Mouse (Mus musculus) heart, embryonic 11.5 days (tissue): ENCODE data around the gene Coq2. TPM values are rescaled to one million over a fixed set of nuclear protein-coding genes. Genes with fewer than 3 reads are reported as not detected.

Experiments used
- ATAC-seq: fragments of 200-750 bp; cut with Nextera tagmentation; replicated peaks from 2 replicates; pipeline ENCODE4 v1.8.0; 2017; ENCODE audit warnings: moderate library complexity; ENCODE audit not compliant: insufficient number of reproducible peaks, low FRiP score, low TSS enrichment
- H3K27ac ChIP-seq: fragments of 300-500 bp; sonication (generic); 2 replicates; pipeline ENCODE4 v1.5.1; 2014; ENCODE audit warnings: mild to moderate bottlenecking, low read depth, low read length
- H3K27me3 ChIP-seq: fragments of 300-500 bp; sonication (generic); 2 replicates; pipeline ENCODE4 v1.6.1; 2014; ENCODE audit warnings: mild to moderate bottlenecking, low read length, mixed read lengths; ENCODE audit not compliant: control insufficient read depth, insufficient read depth
- H3K36me3 ChIP-seq: fragments of 300-500 bp; sonication (generic); 2 replicates; pipeline ENCODE4 v1.6.1; 2014; ENCODE audit warnings: mild to moderate bottlenecking, low read length, moderate library complexity, mixed read lengths; ENCODE audit not compliant: control insufficient read depth, insufficient read depth
- H3K4me1 ChIP-seq: fragments of 300-500 bp; sonication (generic); 2 replicates; pipeline ENCODE4 v1.6.1; 2014; ENCODE audit warnings: low read length; ENCODE audit not compliant: control insufficient read depth, insufficient read depth
- H3K4me2 ChIP-seq: fragments of 300-500 bp; sonication (generic); 2 replicates; pipeline ENCODE4 v1.6.1; 2014; ENCODE audit warnings: mild to moderate bottlenecking, moderate library complexity
- H3K4me3 ChIP-seq: fragments of 300-500 bp; sonication (generic); 2 replicates; pipeline ENCODE4 v1.5.1; 2014; ENCODE audit warnings: low read depth, low read length
- H3K9ac ChIP-seq: fragments of 300-500 bp; sonication (generic); 2 replicates; pipeline ENCODE4 v1.6.1; 2014; ENCODE audit warnings: mild to moderate bottlenecking, low read depth, low read length, moderate library complexity
- H3K9me3 ChIP-seq: fragments of 300-500 bp; sonication (generic); replicated peaks from 2 replicates; pipeline ENCODE4 v1.6.1; 2016; ENCODE audit warnings: low read length; ENCODE audit not compliant: control insufficient read depth
- WGBS: fragments of 180-500 bp; shearing (Covaris S2); extraction: QIAGEN DNeasy Blood & Tissue Kit; methylation state at CpG from one replicate; pipeline ENCODE4 v1.1.7; 2014; ENCODE audit not compliant: insufficient replicate concordance; 5-methylcytosine and 5-hydroxymethylcytosine counted together
- polyA plus RNA-seq: library from polyadenylated mRNA; unstranded; fragments of >200 nt; fragmentation: Nextera tagmentation; extraction: Ambion mirVana; gene quantifications from 2 replicates; pipeline ENCODE4 v1.2.1, GENCODE M21; 2014

Coq2 gene
- polyA plus RNA-seq, 1 experiment from 2014 or later, result 64.3 TPM

DNA sequence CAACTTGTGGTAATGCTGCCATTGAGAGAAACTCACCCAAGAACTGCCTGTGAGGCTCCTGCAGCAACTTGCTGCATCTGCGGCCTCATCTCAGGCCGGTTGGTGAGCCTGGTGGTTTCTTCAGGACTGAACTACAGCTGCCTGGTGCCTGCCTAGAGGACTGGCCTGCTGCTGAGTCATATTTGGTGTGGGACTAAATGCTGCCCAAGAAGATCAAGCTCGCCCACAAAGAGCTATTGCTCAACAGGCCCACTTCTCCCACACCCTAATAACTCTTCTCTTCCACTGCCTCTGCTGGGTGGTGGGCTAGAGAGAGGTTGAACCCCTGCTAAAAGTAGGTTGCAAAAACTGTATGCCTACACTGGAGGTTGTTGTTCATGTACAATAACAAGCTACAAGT is 27.4 kb upstream of the Coq2 start:
- H3K27me3 ChIP-seq, result no peaks in the 10 kb centered on the region
- no peak overlapping the region for H3K4me2 ChIP-seq
- no peak overlapping the region for H3K9ac ChIP-seq
- WGBS, result 84% methylated on average over 3 of the region's 3 CpGs
- no peak for ATAC-seq
- no peaks in the 10 kb centered on the region for H3K36me3 ChIP-seq
- H3K9me3 ChIP-seq, result no peaks in the 10 kb centered on the region
- H3K4me3 ChIP-seq, result no peak overlapping the region
- H3K27ac ChIP-seq, result no peak overlapping the region
- no peaks in the 10 kb centered on the region for H3K4me1 ChIP-seq

- Histone ChIP-seq H3K4me3 (no peak overlapping the region), H3K4me1 (no peaks in the 10 kb centered on the region), H3K4me2 (no peak overlapping the region), H3K9me3 (no peaks in the 10 kb centered on the region), H3K27ac (no peak overlapping the region), H3K36me3 (no peaks in the 10 kb centered on the region), H3K9ac (no peak overlapping the region), H3K27me3 (no peaks in the 10 kb centered on the region)
- ATAC-seq, result no peak
- WGBS, result 82% methylated on average over 13 of the region's 13 CpGs
Measured at GRCm38 (mm10) chr5:100700861-100701620, 26.1 kb upstream of the Coq2 start.

GRCm38 (mm10) chr5:100697886-100698285 is 22.9 kb upstream of the Coq2 start:
- Histone ChIP-seq H3K9ac (no peak overlapping the region), H3K27me3 (no peaks in the 10 kb centered on the region), H3K9me3 (no peaks in the 10 kb centered on the region), H3K27ac (no peak overlapping the region), H3K4me1 (no peaks in the 10 kb centered on the region), H3K4me2 (no peak overlapping the region), H3K4me3 (no peak overlapping the region), H3K36me3 (no peaks in the 10 kb centered on the region)
- no peak for ATAC-seq
- 15% methylated on average over 2 of the region's 2 CpGs for WGBS

- no peak for ATAC-seq
- WGBS, result 74% methylated on average over 2 of the region's 2 CpGs
- H3K4me1 ChIP-seq, result no peaks in the 10 kb centered on the region
Measured at GRCm38 (mm10) chr5:100697398-100697797, 22.5 kb upstream of the Coq2 start.

GRCm38 (mm10) chr5:100685631-100686030 is 10.7 kb upstream of the Coq2 start:
- Histone ChIP-seq H3K4me1 (no peaks in the 10 kb centered on the region), H3K9me3 (no peaks in the 10 kb centered on the region), H3K36me3 (no peaks in the 10 kb centered on the region), H3K27me3 (no peaks in the 10 kb centered on the region), H3K4me3 (no peak overlapping the region), H3K27ac (no peak overlapping the region), H3K4me2 (no peak overlapping the region), H3K9ac (no peak overlapping the region)
- ATAC-seq, result no peak
- WGBS, result 58% methylated on average over 4 of the region's 4 CpGs

More at GRCm38 (mm10) chr5:100697398-100697797, 22.5 kb upstream of the Coq2 start:
- H3K27me3 ChIP-seq, result no peaks in the 10 kb centered on the region
- no peak overlapping the region for H3K4me3 ChIP-seq
- no peak overlapping the region for H3K4me2 ChIP-seq
- H3K9ac ChIP-seq, result no peak overlapping the region
- no peaks in the 10 kb centered on the region for H3K36me3 ChIP-seq
- no peaks in the 10 kb centered on the region for H3K9me3 ChIP-seq
- no peak overlapping the region for H3K27ac ChIP-seq

GRCm38 (mm10) chr5:100680542-100680933 is 5.6 kb upstream of the Coq2 start:
- Histone ChIP-seq H3K4me2 (no peak overlapping the region), H3K27me3 (no peaks in the 10 kb centered on the region; the same call in 1 of the 2 replicates), H3K4me1 (no peaks in the 10 kb centered on the region), H3K4me3 (no peak overlapping the region), H3K27ac (no peak overlapping the region), H3K36me3 (no peaks in the 10 kb centered on the region), H3K9ac (no peak overlapping the region), H3K9me3 (no peaks in the 10 kb centered on the region)
- ATAC-seq, result no peak
- WGBS, result 74% methylated on average over 6 of the region's 6 CpGs

DNA sequence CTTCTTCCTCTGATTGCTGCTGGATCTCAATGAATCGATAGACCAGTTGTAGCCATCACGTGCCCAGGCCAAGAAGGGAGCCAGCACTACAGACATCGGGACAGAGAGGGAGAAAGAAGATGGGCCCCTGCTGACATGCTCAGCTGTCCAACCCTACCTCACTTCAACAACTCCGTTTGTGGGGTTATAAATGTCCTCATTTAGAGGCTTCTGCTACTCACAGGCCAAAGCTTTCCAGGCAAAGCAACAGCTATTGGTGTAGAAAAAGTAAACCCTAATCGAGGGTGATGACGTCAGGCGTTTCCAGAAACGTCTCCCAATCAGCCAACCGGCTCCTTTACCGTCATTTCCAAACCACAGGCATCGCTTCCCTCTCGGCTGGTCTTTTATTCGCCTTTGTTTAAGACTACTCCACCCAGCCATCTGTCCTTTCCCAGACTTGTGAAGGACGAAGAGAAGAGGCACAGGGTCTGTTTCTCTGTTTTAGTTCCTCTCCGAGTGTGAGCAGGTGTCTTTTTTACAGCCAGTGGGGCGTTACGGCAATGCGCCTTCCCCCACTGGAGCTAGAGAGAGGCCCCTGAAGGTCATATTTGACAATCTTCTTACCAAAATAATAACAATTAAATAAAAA is 5.1 kb upstream of the Coq2 start:
- WGBS, result 69% methylated on average over 18 of the region's 18 CpGs
- ATAC-seq, result no peak
- H3K27ac ChIP-seq, result no peak overlapping the region

GRCm38 (mm10) chr5:100673745-100674486 is 1.0 kb downstream of the Coq2 start:
- H3K4me1 ChIP-seq, result no peaks in the 10 kb centered on the region
- no peaks in the 10 kb centered on the region for H3K27me3 ChIP-seq
- H3K9ac ChIP-seq, result peak overlapping the region; percentile 92
- peak overlapping the region; percentile 35; the same call in 1 of the 2 replicates for H3K27ac ChIP-seq
- peak; percentile 92 for ATAC-seq
- under 1% methylated on average over 66 of the region's 71 CpGs for WGBS
- peak overlapping the region; percentile 76 for H3K4me2 ChIP-seq
- H3K4me3 ChIP-seq, result peak overlapping the region; percentile 76
- no peaks in the 10 kb centered on the region for H3K9me3 ChIP-seq
- no peaks in the 10 kb centered on the region for H3K36me3 ChIP-seq

More for the DNA sequence above, 5.1 kb upstream of the Coq2 start:
- Histone ChIP-seq H3K4me2 (no peak overlapping the region), H3K9me3 (no peaks in the 10 kb centered on the region), H3K4me1 (no peaks in the 10 kb centered on the region), H3K27me3 (no peaks in the 10 kb centered on the region; the same call in 1 of the 2 replicates), H3K9ac (no peak overlapping the region), H3K36me3 (no peaks in the 10 kb centered on the region), H3K4me3 (no peak overlapping the region)
